Mouse (Mus musculus): Measurements from ENCODE around the gene 4933416C03Rik. TPM values are rescaled to one million over a fixed set of nuclear protein-coding genes. Genes with fewer than 3 reads are reported as not detected.

4933416C03Rik gene
- polyA plus RNA-seq (2015; fragmentation: Nextera tagmentation; extraction: Ambion mirVana) = not detected in 2 replicates

DNA sequence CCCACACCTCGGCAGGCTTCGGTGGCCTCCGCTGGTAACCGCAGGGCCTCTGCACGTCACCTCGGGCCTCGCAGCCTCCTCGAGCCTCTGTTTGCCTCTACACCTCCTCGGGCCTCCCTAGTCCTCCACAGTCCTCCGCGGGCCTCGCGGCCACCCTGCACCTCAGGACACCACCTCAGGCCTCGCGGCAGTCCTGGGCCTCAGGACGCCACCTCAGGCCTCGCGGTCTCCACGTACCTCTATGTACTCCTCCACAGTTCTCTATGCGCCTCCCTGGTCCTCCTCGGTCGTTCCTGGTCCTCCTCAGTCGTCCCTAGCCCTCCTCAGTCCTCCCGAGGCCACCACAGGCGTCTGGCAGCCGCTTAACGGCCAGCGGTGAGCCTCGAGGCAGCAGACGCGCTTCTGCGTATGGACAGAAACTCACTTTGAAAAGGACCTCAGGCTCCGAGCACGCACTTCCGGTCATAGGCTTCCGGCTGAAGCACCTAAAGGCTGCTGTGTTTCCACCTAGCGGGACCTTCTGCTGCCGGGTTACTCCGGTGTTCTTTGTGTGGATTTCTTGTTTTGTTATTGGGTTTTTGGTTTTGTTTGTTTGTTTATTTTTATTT lies at the start of gene 4933416C03Rik:
4933416C03Rik (minus strand) TSS at position 51 of the 608 bp plus-strand sequence.
- no peaks in the 10 kb centered on the region for H3K4me1 ChIP-seq (replicated peaks; ENCODE audit: control insufficient read depth, insufficient read depth, low read length)
- H3K4me2 ChIP-seq (replicated peaks; ENCODE audit: low read depth) = no peak within 1 kb of the TSS
- ATAC-seq = no peak
- TF ChIP-seq CTCF (IDR thresholded peaks at IDR 0.05; ENCODE audit: low read depth) = no peak
- H3K36me3 ChIP-seq (ENCODE audit: control insufficient read depth, insufficient read depth) = no peaks in the 10 kb centered on the region
- H3K4me3 ChIP-seq (ENCODE audit: low read depth, low read length) = no peak within 1 kb of the TSS
- no peaks in the 10 kb centered on the region for H3K27me3 ChIP-seq (replicated peaks; ENCODE audit: control insufficient read depth, insufficient read depth, low read length)
- H3K9ac ChIP-seq (ENCODE audit: low read depth, low read length) = no peak within 1 kb of the TSS
- H3K27ac ChIP-seq (ENCODE audit: low read depth, low read length) = no peak within 1 kb of the TSS
- H3K9me3 ChIP-seq (ENCODE audit: control insufficient read depth) = no peaks in the 10 kb centered on the region
- 96% methylated on average over 38 of the region's 39 CpGs for WGBS

DNA sequence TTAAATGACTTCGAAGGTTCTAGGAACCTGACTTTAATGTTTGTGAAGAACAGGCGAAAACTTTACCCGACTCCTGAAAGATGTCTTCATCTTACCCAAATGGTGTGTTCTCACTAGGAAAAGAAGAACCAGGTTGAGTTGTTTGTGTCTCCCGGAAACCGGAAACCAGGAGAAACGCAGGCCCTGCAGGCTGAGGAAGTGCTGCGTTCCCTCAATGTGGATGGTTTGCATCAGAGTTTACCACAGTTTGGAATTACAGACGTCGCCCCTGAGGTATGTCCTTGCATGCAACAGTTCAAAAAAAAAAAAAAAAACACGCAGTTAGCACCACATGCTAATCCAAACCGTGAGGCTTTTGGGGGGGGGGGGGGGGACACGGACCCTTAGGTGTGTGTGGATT lies 48.6 kb upstream of the 4933416C03Rik start:
- H3K27me3 ChIP-seq (replicated peaks; ENCODE audit: control insufficient read depth, insufficient read depth, low read length) = no peaks in the 10 kb centered on the region
- no peak overlapping the region for H3K4me2 ChIP-seq (replicated peaks; ENCODE audit: low read depth)
- ATAC-seq = no peak
- H3K9me3 ChIP-seq (ENCODE audit: control insufficient read depth) = no peaks in the 10 kb centered on the region
- H3K9ac ChIP-seq (ENCODE audit: low read depth, low read length) = no peak overlapping the region
- no peak overlapping the region for H3K4me3 ChIP-seq (ENCODE audit: low read depth, low read length)
- H3K27ac ChIP-seq (ENCODE audit: low read depth, low read length) = no peak overlapping the region
- no peaks in the 10 kb centered on the region for H3K36me3 ChIP-seq (ENCODE audit: control insufficient read depth, insufficient read depth)
- no peaks in the 10 kb centered on the region for H3K4me1 ChIP-seq (replicated peaks; ENCODE audit: control insufficient read depth, insufficient read depth, low read length)
- TF ChIP-seq CTCF (IDR thresholded peaks at IDR 0.05; ENCODE audit: low read depth) = no peak
- 71% methylated on average over 12 of the region's 12 CpGs for WGBS

DNA sequence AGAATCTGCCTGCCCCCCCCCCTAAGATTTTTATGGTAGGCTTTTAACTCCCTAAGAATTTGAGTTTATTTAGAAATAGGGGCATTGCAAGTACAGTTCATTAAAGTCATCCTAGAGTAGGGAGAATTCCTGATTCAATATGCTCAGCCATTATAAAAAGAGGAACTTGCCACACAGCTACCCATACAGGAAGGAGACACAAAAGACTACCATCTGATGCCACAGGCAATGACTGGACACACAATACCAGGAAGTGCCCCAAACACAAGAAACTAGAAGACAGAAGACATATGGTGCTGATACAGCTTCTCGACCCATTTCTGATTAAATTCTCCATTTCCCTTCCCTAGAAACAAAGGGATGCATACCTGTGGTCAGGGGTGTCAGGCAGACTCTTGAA lies 43.0 kb upstream of the 4933416C03Rik start:
- no peaks in the 10 kb centered on the region for H3K27me3 ChIP-seq (replicated peaks; ENCODE audit: control insufficient read depth, insufficient read depth, low read length)
- WGBS = 74% methylated on average over 1 of the region's 1 CpGs
- no peak overlapping the region for H3K4me2 ChIP-seq (replicated peaks; ENCODE audit: low read depth)
- H3K36me3 ChIP-seq (ENCODE audit: control insufficient read depth, insufficient read depth) = no peaks in the 10 kb centered on the region
- no peak for TF ChIP-seq CTCF (IDR thresholded peaks at IDR 0.05; ENCODE audit: low read depth)
- no peaks in the 10 kb centered on the region for H3K4me1 ChIP-seq (replicated peaks; ENCODE audit: control insufficient read depth, insufficient read depth, low read length)
- ATAC-seq = no peak
- H3K9me3 ChIP-seq (ENCODE audit: control insufficient read depth) = no peaks in the 10 kb centered on the region
- H3K27ac ChIP-seq (ENCODE audit: low read depth, low read length) = no peak overlapping the region
- H3K4me3 ChIP-seq (ENCODE audit: low read depth, low read length) = no peak overlapping the region
- H3K9ac ChIP-seq (ENCODE audit: low read depth, low read length) = no peak overlapping the region

DNA sequence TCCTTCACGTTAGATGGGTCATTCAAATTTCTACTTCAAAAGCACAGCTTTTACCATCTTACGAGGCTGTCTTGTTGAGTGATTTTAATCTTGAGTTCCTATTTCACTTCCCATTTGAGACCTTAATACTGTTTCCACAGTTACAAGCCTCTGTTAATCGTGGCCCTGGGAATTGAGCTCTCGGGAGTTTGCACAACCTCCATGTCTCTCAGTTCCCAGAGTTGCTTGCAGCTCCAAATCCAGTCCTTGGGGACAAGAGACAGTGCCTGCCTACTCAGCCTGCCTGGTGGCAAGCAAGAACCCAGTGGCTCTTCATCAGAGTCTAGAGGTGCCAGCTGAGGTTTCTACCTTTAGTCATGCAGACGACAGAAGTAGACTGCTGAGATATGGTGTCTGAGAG lies 41.0 kb upstream of the 4933416C03Rik start:
- Histone ChIP-seq H3K9me3 (ENCODE audit: control insufficient read depth) (no peaks in the 10 kb centered on the region), H3K9ac (ENCODE audit: low read depth, low read length) (no peak overlapping the region), H3K27me3 (replicated peaks; ENCODE audit: control insufficient read depth, insufficient read depth, low read length) (no peaks in the 10 kb centered on the region), H3K4me2 (replicated peaks; ENCODE audit: low read depth) (no peak overlapping the region), H3K4me3 (ENCODE audit: low read depth, low read length) (no peak overlapping the region), H3K27ac (ENCODE audit: low read depth, low read length) (no peak overlapping the region), H3K4me1 (replicated peaks; ENCODE audit: control insufficient read depth, insufficient read depth, low read length) (no peaks in the 10 kb centered on the region), H3K36me3 (ENCODE audit: control insufficient read depth, insufficient read depth) (no peaks in the 10 kb centered on the region)
- ATAC-seq = no peak
- TF ChIP-seq CTCF (IDR thresholded peaks at IDR 0.05; ENCODE audit: low read depth) = no peak
- 85% methylated on average over 5 of the region's 5 CpGs for WGBS

DNA sequence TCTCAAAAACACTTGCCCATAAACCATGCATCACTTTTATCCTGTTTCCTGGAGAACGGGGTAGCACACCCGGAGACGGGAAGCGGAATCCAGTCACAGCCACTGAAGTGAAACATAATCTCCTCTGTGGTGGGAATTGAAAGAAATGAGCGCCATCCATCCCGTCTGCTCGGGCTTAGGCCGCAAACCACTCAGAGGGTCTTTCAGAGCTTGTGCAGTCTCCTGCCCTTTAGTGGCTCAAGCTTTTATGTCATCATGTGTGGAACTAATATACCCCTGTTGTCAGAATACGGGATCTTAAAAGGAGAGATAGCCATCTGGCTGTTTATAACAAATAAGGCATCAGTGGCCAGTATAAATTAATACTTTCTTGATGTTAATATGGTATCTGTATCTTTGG lies 32.4 kb upstream of the 4933416C03Rik start:
- WGBS = 82% methylated on average over 9 of the region's 9 CpGs
- Histone ChIP-seq H3K4me3 (ENCODE audit: low read depth, low read length) (no peak overlapping the region), H3K4me2 (replicated peaks; ENCODE audit: low read depth) (no peak overlapping the region), H3K27ac (ENCODE audit: low read depth, low read length) (no peak overlapping the region), H3K36me3 (ENCODE audit: control insufficient read depth, insufficient read depth) (no peaks in the 10 kb centered on the region), H3K4me1 (replicated peaks; ENCODE audit: control insufficient read depth, insufficient read depth, low read length) (no peaks in the 10 kb centered on the region), H3K9ac (ENCODE audit: low read depth, low read length) (no peak overlapping the region), H3K27me3 (replicated peaks; ENCODE audit: control insufficient read depth, insufficient read depth, low read length) (no peaks in the 10 kb centered on the region), H3K9me3 (ENCODE audit: control insufficient read depth) (no peaks in the 10 kb centered on the region)
- no peak for ATAC-seq
- no peak for TF ChIP-seq CTCF (IDR thresholded peaks at IDR 0.05; ENCODE audit: low read depth)

DNA sequence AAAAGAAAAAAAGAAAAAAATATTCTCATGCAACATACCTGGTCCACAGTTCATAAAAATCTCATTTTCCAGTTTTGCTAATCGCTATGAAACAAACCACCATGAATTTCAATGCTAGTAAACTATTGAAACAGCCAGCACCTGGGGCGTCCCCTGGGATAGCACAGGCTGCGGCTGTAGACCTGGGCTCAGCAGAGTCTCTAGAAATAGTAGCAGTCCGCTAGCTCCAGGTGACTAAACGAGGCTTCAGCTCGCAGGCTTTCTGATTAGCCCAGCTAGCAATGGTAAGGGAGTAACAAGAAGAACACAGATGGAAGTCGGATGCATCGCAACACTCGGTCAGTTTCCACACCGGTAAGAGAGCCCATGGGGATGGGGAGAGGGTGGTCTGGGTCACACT lies 30.0 kb upstream of the 4933416C03Rik start:
- Histone ChIP-seq H3K9me3 (ENCODE audit: control insufficient read depth) (no peaks in the 10 kb centered on the region), H3K27ac (ENCODE audit: low read depth, low read length) (no peak overlapping the region), H3K4me1 (replicated peaks; ENCODE audit: control insufficient read depth, insufficient read depth, low read length) (no peaks in the 10 kb centered on the region), H3K27me3 (replicated peaks; ENCODE audit: control insufficient read depth, insufficient read depth, low read length) (no peaks in the 10 kb centered on the region), H3K36me3 (ENCODE audit: control insufficient read depth, insufficient read depth) (no peaks in the 10 kb centered on the region), H3K9ac (ENCODE audit: low read depth, low read length) (no peak overlapping the region), H3K4me2 (replicated peaks; ENCODE audit: low read depth) (no peak overlapping the region), H3K4me3 (ENCODE audit: low read depth, low read length) (no peak overlapping the region)
- no peak for ATAC-seq
- no peak for TF ChIP-seq CTCF (IDR thresholded peaks at IDR 0.05; ENCODE audit: low read depth)
- 87% methylated on average over 10 of the region's 10 CpGs for WGBS

DNA sequence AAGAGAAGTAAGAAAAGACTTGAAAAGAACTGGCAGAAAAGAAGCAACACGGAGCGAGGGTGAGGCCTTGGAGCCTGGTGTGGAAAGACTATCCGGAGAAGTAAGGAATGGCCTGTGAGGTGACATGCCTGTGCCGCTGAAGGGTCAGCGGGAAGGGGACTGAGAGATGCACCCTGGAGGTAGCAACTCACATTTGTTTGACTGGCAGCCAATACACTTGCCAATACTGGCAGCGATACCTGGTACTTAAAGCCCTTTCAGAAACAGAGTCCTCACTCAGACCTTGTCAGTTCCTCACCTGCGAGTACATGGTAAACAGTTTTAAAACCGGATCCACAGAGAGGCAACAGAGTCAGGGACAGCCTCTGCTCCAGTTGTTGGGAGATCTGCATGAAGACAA lies 26.5 kb upstream of the 4933416C03Rik start:
- no peaks in the 10 kb centered on the region for H3K36me3 ChIP-seq (ENCODE audit: control insufficient read depth, insufficient read depth)
- no peak overlapping the region for H3K27ac ChIP-seq (ENCODE audit: low read depth, low read length)
- H3K4me1 ChIP-seq (replicated peaks; ENCODE audit: control insufficient read depth, insufficient read depth, low read length) = no peaks in the 10 kb centered on the region
- H3K27me3 ChIP-seq (replicated peaks; ENCODE audit: control insufficient read depth, insufficient read depth, low read length) = no peaks in the 10 kb centered on the region
- ATAC-seq = no peak
- no peak overlapping the region for H3K4me3 ChIP-seq (ENCODE audit: low read depth, low read length)
- H3K9ac ChIP-seq (ENCODE audit: low read depth, low read length) = no peak overlapping the region
- 88% methylated on average over 8 of the region's 8 CpGs for WGBS
- no peak overlapping the region for H3K4me2 ChIP-seq (replicated peaks; ENCODE audit: low read depth)
- TF ChIP-seq CTCF (IDR thresholded peaks at IDR 0.05; ENCODE audit: low read depth) = no peak
- H3K9me3 ChIP-seq (ENCODE audit: control insufficient read depth) = no peaks in the 10 kb centered on the region

Measured in intestine, postnatal 0 days (tissue).